Comparison of ENCODE assay signal across 11 mouse cellular contexts in the genomic region with DNA sequence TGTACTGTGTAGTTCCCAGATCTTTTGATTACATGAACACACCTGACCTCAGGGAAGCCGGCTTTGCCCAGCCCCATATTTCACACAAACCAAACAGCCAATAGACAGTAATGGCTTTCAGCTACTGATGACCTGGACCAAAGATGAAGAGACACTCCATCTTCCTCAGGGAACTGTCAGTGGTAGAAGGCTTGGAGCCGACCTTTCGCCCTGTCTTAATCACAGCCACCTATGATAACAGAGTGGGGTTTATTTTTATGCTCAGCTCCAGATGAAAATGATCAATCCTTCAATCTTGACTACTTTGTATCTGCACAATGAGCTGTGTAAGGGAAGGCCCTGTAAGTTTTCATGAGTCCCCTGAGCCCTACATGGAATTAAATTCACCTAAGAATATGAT.
"Had no signal": no experiment of that assay in that cellular context is flagged by ENCODE, and none has a peak within 500 bp of the region (broad histone marks: within the 10 kb centered on the region; RNA-seq: fewer than 3 reads in every experiment).

No protein-coding gene starts in this region.

- H3K9me3 ChIP-seq: limb, embryonic 10.5 days; liver, embryonic 15.5 days had no signal

- H3K9ac ChIP-seq: liver, embryonic 15.5 days; lung, embryonic 14.5 days had no signal

- DNase-seq: lung, postnatal 10 days; lung, postnatal 4 days; right cerebral cortex, postnatal 14 days; thymus, postnatal 36 days had no signal

- H3K4me2 ChIP-seq: liver, embryonic 11.5 days; liver, embryonic 15.5 days; midbrain, embryonic 11.5 days had no signal

- H3K4me3 ChIP-seq: left cerebral cortex, adult 2 months; limb, embryonic 10.5 days; liver, embryonic 15.5 days had no signal

- H3K4me1 ChIP-seq: liver, embryonic 15.5 days had no signal

- H3K27me3 ChIP-seq: liver, embryonic 15.5 days had no signal

- H3K27ac ChIP-seq: limb, embryonic 10.5 days; liver, embryonic 15.5 days had no signal

- H3K36me3 ChIP-seq: liver, embryonic 15.5 days had no signal

- ATAC-seq: midbrain, embryonic 16.5 days had no signal
